Mouse (Mus musculus): Measurements from ENCODE around the gene Gm19402.
"Not testable (repeated sequence)": the region's sequence is repeated elsewhere in the genome, so short reads cannot be mapped to it uniquely, and the experiment has no call there.

The Gm19402 gene

GRCm38 (mm10) chr10:77690356-77690807, at the start of gene Gm19402:
Gene Gm19402, minus strand, starts transcription at chr10:77690757.
- in situ Hi-C loops (cut with MboI; ENCODE audit: low pct_unique_long_range_greater_than_20kb in 1 of 2, low sequenced_read_pairs in 2 of 2, unreplicated experiment in 1 of 2) = not testable (repeated sequence)

- in situ Hi-C loops (cut with MboI; ENCODE audit: low pct_unique_long_range_greater_than_20kb in 1 of 2, low sequenced_read_pairs in 2 of 2, unreplicated experiment in 1 of 2) = loop anchor here in 1 of 2 experiments (25.0 kb wide), 1 partner anchor 652 kb away; no protein-coding TSS in a partner anchor
Measured at GRCm38 (mm10) chr10:77738929-77739328, 48.4 kb upstream of the Gm19402 start.

- in situ Hi-C loops (cut with MboI; ENCODE audit: low pct_unique_long_range_greater_than_20kb in 1 of 2, low sequenced_read_pairs in 2 of 2, unreplicated experiment in 1 of 2) = loop anchor here in 1 of 2 experiments (25.0 kb wide), 1 partner anchor 649 kb away; no protein-coding TSS in a partner anchor
Measured at GRCm38 (mm10) chr10:77735928-77736327, 45.4 kb upstream of the Gm19402 start.

GRCm38 (mm10) chr10:77729241-77729640, 38.7 kb upstream of the Gm19402 start:
- in situ Hi-C loops (cut with MboI; ENCODE audit: low pct_unique_long_range_greater_than_20kb in 1 of 2, low sequenced_read_pairs in 2 of 2, unreplicated experiment in 1 of 2) = loop anchor here in 1 of 2 experiments (25.0 kb wide), 1 partner anchor 642 kb away; no protein-coding TSS in a partner anchor

- in situ Hi-C loops (cut with MboI; ENCODE audit: low pct_unique_long_range_greater_than_20kb in 1 of 2, low sequenced_read_pairs in 2 of 2, unreplicated experiment in 1 of 2) = loop anchor here in 1 of 2 experiments (25.0 kb wide), 1 partner anchor 641 kb away; no protein-coding TSS in a partner anchor
Measured at GRCm38 (mm10) chr10:77728280-77728679, 37.7 kb upstream of the Gm19402 start.

GRCm38 (mm10) chr10:77726186-77726585, 35.6 kb upstream of the Gm19402 start, which contains the start of gene Gm10100:
Gene Gm10100, plus strand, starts transcription at chr10:77726486.
- in situ Hi-C loops (cut with MboI; ENCODE audit: low pct_unique_long_range_greater_than_20kb in 1 of 2, low sequenced_read_pairs in 2 of 2, unreplicated experiment in 1 of 2) = loop anchor here in 1 of 2 experiments (25.0 kb wide), 1 partner anchor 639 kb away; no protein-coding TSS in a partner anchor

GRCm38 (mm10) chr10:77724855-77725254, 34.3 kb upstream of the Gm19402 start:
- in situ Hi-C loops (cut with MboI; ENCODE audit: low pct_unique_long_range_greater_than_20kb in 1 of 2, low sequenced_read_pairs in 2 of 2, unreplicated experiment in 1 of 2) = loop anchor here in 1 of 2 experiments (25.0 kb wide), 1 partner anchor 638 kb away; no protein-coding TSS in a partner anchor

GRCm38 (mm10) chr10:77720299-77720698, 29.7 kb upstream of the Gm19402 start, which contains the start of gene Krtap12-1:
Gene Krtap12-1, plus strand, starts transcription at chr10:77720599.
- in situ Hi-C loops (cut with MboI; ENCODE audit: low pct_unique_long_range_greater_than_20kb in 1 of 2, low sequenced_read_pairs in 2 of 2, unreplicated experiment in 1 of 2) = not testable (repeated sequence)

GRCm38 (mm10) chr10:77715507-77715906, 24.9 kb upstream of the Gm19402 start, which contains the start of gene Gm10142:
Gene Gm10142, plus strand, starts transcription at chr10:77715807.
- in situ Hi-C loops (cut with MboI; ENCODE audit: low pct_unique_long_range_greater_than_20kb in 1 of 2, low sequenced_read_pairs in 2 of 2, unreplicated experiment in 1 of 2) = no loop called here

- in situ Hi-C loops (cut with MboI; ENCODE audit: low pct_unique_long_range_greater_than_20kb in 1 of 2, low sequenced_read_pairs in 2 of 2, unreplicated experiment in 1 of 2) = no loop called here
Measured at GRCm38 (mm10) chr10:77713734-77714133, 23.2 kb upstream of the Gm19402 start.

- in situ Hi-C loops (cut with MboI; ENCODE audit: low pct_unique_long_range_greater_than_20kb in 1 of 2, low sequenced_read_pairs in 2 of 2, unreplicated experiment in 1 of 2) = not testable (repeated sequence)
Measured at GRCm38 (mm10) chr10:77711157-77711556, 20.6 kb upstream of the Gm19402 start, which contains the start of gene Gm10024. Gene Gm10024, plus strand, starts transcription at chr10:77711457.

- in situ Hi-C loops (cut with MboI; ENCODE audit: low pct_unique_long_range_greater_than_20kb in 1 of 2, low sequenced_read_pairs in 2 of 2, unreplicated experiment in 1 of 2) = no loop called here
Measured at GRCm38 (mm10) chr10:77709831-77710230, 19.3 kb upstream of the Gm19402 start.

GRCm38 (mm10) chr10:77706326-77706725, 15.8 kb upstream of the Gm19402 start, which contains the start of gene Gm10272:
Gene Gm10272, plus strand, starts transcription at chr10:77706626.
- in situ Hi-C loops (cut with MboI; ENCODE audit: low pct_unique_long_range_greater_than_20kb in 1 of 2, low sequenced_read_pairs in 2 of 2, unreplicated experiment in 1 of 2) = no loop called here

GRCm38 (mm10) chr10:77697133-77697532, 6.6 kb upstream of the Gm19402 start, which contains the start of gene Gm9508:
Gene Gm9508, minus strand, starts transcription at chr10:77697233.
- in situ Hi-C loops (cut with MboI; ENCODE audit: low pct_unique_long_range_greater_than_20kb in 1 of 2, low sequenced_read_pairs in 2 of 2, unreplicated experiment in 1 of 2) = no loop called here

GRCm38 (mm10) chr10:77687021-77687420, 3.5 kb downstream of the Gm19402 start:
- in situ Hi-C loops (cut with MboI; ENCODE audit: low pct_unique_long_range_greater_than_20kb in 1 of 2, low sequenced_read_pairs in 2 of 2, unreplicated experiment in 1 of 2) = no loop called here

- in situ Hi-C loops (cut with MboI; ENCODE audit: low pct_unique_long_range_greater_than_20kb in 1 of 2, low sequenced_read_pairs in 2 of 2, unreplicated experiment in 1 of 2) = no loop called here
Measured at GRCm38 (mm10) chr10:77685895-77686664, 4.5 kb downstream of the Gm19402 start, which contains the start of gene Tspear. Gene Tspear, plus strand, starts transcription at chr10:77686569.

GRCm38 (mm10) chr10:77684181-77684580, 6.4 kb downstream of the Gm19402 start:
- in situ Hi-C loops (cut with MboI; ENCODE audit: low pct_unique_long_range_greater_than_20kb in 1 of 2, low sequenced_read_pairs in 2 of 2, unreplicated experiment in 1 of 2) = no loop called here

GRCm38 (mm10) chr10:77682994-77683393, 7.6 kb downstream of the Gm19402 start:
- in situ Hi-C loops (cut with MboI; ENCODE audit: low pct_unique_long_range_greater_than_20kb in 1 of 2, low sequenced_read_pairs in 2 of 2, unreplicated experiment in 1 of 2) = no loop called here

- in situ Hi-C loops (cut with MboI; ENCODE audit: low pct_unique_long_range_greater_than_20kb in 1 of 2, low sequenced_read_pairs in 2 of 2, unreplicated experiment in 1 of 2) = no loop called here
Measured at GRCm38 (mm10) chr10:77677562-77677961, 13.0 kb downstream of the Gm19402 start.
